Mouse (Mus musculus) A20 (cell line): ENCODE results near the gene Slc7a8.

Source experiments
- DNase-seq: peaks from one replicate; pipeline ENCODE4 v3.0.0-alpha.2; 2011; ENCODE audit warnings: low read depth, low spot score

The Slc7a8 gene

GRCm38 (mm10) chr14:54737634-54738033, 44.1 kb downstream of the Slc7a8 start:
- no peak for DNase-seq

DNA sequence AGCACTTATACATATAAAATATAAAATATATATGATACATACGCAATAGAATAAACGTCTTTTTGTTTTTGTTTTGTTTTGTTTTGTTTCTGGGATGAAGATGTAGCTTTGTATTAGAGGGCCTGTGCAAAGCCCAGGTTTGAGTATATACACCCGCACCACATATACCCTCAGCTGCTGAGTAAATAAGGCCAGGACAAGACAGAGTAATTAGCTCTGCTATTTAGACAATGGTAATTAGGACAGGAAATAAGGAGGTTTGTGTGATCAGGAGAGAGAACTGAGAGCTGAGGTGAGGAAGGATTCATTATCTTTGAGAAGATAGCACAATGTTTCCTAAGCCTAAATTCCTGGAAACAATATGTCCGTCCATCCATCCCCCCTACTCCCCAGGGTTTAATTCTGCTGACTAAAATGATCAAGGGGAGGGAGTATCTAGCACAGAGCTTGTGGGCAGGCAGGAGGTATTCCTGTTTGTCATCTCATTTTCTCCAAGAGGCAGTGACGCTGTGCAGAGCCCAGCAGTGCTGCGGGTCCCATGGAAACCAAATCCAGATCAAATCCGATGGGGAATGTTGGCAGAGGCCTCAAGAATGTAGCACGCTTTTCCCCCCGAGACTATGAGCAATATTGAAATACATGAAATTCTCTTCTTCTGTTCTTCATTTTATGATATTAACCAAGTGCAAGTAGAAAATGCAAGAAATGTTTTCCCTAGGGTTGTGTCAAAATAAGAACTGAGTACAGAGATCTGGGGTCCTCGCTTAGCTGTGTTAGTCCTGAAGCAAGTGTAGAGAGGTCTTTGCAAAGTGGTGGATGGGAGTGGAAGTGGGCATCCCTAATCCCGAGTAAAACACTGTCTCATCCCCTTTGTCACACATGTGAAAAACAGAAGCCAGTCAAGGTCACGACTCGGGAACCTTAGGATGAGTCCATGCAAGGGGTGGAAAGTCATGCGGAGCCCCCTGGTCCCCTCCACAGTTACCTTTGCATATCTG, 44.9 kb downstream of the Slc7a8 start:
- no peak for DNase-seq

GRCm38 (mm10) chr14:54735221-54735620, 46.5 kb downstream of the Slc7a8 start:
- no peak for DNase-seq

GRCm38 (mm10) chr14:54734004-54734403, 47.7 kb downstream of the Slc7a8 start:
- DNase-seq = no peak

DNA sequence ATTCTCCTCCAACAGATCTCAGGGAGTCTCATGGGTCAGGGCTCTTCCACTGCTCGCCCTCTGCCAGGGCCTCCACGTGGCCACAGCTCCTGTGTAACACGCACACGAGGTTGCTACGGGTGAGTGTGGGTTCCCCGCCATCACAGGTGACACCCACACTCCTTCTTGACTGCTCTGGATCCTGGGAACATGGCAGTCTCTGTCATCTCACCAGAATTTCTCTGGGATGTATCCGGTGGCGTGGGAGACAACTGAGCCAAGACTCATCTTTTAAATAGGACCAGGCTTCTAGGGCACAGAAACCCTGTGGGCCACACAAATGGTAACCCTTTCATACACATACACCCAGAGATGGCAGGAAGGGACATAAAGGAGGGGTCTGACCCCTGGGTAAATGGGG, 49.5 kb downstream of the Slc7a8 start:
- DNase-seq = no peak

GRCm38 (mm10) chr14:54730305-54730704, 51.4 kb downstream of the Slc7a8 start:
- no peak for DNase-seq

GRCm38 (mm10) chr14:54728823-54729653, 52.7 kb downstream of the Slc7a8 start:
- no peak for DNase-seq

DNA sequence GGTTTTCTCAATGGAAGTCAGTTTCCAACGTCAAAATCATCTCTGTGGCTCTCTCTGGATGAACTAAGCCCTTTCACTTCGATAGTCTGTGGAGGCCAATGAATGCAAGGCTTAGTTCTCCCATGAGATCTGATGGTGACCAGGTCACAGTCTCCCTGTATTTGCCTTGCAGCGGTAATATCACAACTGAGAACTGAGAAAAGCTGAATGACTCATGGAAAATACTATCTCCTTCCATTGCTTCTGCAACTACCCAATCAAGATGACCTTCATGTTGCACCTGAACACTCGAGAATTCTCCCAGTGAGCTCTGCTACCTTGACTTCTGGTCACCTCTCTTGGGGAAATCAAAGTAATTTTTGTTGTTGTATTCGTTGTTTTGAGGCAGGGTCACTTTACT, 54.2 kb downstream of the Slc7a8 start:
- DNase-seq = no peak

DNA sequence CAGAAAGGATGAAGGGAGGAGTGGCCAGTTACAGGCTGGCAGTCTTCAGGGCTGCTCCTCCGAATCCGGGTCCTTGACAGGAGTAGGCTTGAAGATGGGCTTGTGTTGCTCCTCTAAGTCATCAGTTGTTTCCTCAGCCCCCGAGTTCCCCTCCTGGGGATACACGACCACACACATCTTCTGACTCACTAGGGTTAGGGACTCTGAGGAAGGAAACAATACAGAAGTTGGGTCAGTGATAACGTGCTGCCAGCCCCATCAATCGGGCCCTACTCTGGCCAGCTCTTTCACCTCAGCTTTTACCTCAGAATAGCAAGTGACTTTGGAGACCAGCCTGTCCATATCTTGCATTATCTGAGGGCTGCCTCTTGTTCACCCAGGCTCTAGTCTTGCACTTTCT, 57.7 kb downstream of the Slc7a8 start:
- DNase-seq = no peak

- no peak for DNase-seq
These were observed 60.0 kb downstream of the Slc7a8 start for GRCm38 (mm10) chr14:54721711-54722110.

GRCm38 (mm10) chr14:54720654-54721350, 60.9 kb downstream of the Slc7a8 start:
- no peak for DNase-seq

GRCm38 (mm10) chr14:54720041-54720440, 61.7 kb downstream of the Slc7a8 start:
- DNase-seq = no peak

GRCm38 (mm10) chr14:54715402-54715801, 66.3 kb downstream of the Slc7a8 start:
- no peak for DNase-seq

- peak; percentile 81 for DNase-seq
These were observed 67.1 kb downstream of the Slc7a8 start for GRCm38 (mm10) chr14:54714617-54715081.

GRCm38 (mm10) chr14:54714121-54714520, 67.6 kb downstream of the Slc7a8 start:
- peak; percentile 94 for DNase-seq

DNA sequence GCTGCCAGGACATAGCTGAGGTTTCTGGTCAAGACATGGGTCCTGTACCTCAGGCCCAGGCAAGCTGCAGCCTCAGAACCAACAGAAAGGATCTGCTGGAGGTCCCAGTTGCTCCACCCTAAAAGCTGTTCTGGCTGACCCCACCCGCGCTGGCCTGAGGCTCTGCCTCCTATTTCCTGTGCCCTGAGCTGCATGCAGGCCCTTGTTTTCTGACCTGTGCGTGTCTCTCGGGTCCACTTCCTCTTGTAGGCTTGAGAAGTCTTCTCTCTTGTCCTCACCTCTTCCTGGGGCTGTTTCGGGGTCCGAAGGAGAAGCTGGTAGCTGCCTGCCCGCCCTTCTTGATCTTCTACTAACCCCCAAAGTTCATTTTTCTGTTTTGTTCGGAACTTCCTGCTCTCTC, 68.9 kb downstream of the Slc7a8 start:
- peak; percentile 67 for DNase-seq

DNA sequence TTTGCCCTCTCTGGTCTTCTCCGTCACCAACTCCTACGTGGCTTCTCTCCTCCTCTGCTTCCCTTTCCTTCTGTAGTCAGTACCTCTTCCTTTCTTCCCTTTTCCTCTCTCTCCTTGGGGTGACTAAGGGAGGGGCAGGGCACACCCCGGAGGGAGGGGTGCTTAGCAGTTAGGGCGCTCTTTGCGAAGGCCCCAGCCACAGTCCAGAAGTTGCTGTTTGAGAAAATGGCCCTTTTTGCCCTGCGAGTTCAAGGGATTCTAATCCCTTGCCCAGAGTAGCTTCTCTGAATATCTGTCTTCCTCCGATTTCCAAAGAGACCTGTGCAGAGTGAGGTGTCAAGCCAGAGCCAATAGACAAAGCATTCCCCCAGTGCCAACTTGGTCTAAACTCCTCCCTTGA, 69.7 kb downstream of the Slc7a8 start, which contains the start of gene Cebpe:
Gene Cebpe (minus strand): TSS at position 101 of the 400 bp plus-strand sequence.
- no peak for DNase-seq

- DNase-seq = no peak
These were observed 72.7 kb downstream of the Slc7a8 start for GRCm38 (mm10) chr14:54709054-54709453.

DNA sequence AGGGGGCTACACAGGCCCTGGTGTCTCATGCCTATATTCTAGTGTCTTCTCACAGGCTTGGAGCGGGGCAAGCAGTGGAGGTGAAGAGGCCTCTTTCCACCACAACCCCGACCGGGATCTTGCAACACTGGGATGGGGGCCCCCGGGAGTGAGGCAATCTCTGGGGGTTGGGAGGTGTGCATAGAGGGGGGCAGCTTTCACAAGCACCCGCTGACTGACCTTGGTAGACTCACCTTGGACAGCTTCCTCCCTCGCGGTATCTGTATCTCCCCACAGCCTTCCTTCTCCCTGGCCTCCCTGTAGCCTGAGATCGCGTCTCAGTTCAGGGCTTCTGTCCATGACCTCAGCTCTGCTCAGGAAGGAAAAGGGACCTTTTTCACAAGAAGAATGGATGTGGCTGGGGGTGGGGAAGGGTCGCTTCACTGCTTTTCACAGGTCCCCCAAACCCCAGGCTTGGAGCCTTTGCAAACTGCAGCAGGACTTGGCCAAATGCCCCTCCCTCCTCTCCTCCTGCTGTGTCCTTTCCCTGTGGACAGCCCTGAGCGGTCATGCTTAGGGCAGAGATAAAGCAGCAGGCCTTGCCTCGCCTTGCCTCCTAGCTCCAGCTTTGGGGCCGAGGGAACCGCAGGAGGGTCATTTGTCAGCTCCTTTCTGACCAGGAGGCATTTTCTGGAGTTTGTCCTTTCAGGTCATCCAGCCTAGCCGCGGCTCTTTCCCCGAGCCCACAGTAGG, 75.0 kb downstream of the Slc7a8 start:
- DNase-seq = no peak

- no peak for DNase-seq
These were observed 75.9 kb downstream of the Slc7a8 start for GRCm38 (mm10) chr14:54705844-54706243.

DNA sequence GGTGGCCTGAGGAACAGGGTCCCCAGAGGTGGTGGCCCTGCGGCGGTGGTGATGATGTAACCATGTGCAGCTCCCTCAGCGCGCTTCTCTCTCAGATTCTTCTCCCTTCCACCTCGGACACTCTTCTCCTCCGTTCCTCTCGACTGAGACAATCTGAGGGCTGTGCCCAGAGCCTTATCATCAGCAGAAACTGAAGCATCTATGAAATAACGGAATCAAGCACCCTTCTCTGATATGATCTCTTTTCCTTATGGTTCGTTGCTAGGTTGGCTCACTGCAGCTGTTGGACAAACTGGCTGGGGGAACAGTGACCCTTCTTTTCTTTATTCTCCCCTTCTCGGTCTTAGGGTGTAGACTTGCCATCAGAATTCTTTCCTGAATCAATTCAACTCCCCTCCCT, 78.5 kb downstream of the Slc7a8 start:
- DNase-seq = no peak
